Mouse (Mus musculus): Measurements from ENCODE around the gene Olfr1459. TPM values are rescaled to one million over a fixed set of nuclear protein-coding genes. Genes with fewer than 3 reads are reported as not detected.

Gene Olfr1459
- total RNA-seq (2021) = 0.09 TPM in 1 of 2 replicates, not detected in the other
- long read RNA-seq = 0 reads

DNA sequence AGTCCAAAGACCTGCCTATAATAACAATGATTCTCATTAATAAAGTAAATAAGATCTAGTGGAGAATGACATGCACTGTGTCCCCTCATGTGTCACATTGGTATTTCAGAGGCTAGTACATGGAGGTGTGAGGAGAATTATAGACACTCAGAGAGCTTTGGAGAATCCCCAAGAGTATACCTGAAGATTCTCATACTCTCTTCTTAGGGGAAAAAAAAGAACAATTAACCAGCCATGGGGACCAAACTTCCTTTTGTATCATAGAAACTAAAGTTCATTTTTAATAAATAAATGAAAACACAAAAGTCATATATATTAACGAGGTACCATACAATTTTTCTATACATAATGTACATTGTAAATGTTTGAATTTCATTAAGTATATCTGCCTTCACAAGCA lies at the start of gene Olfr1459:
TSS of gene Olfr1459 (minus strand) at position 101 of the 400 bp plus-strand sequence.
- no peak for DNase-seq

DNA sequence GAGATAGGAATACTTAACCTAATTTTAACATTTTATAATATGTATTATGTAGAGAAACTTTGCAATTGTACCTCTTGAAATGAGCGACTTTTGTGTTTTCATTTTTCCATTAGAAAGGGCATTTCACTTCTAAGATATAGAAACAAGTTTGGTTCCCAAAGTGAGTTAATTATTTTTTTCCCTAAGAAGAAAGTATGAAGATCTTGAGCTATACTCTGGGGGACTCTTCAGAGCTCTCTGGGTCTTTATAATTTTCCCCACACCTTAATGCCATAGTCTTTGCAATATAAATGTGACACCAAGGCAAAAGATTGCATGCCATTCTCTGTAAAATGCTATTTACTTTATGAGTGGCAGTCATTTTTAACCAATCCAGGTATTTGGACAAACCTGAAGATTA lies 36.1 kb upstream of the Olfr1459 start, which contains the start of gene Olfr1462:
TSS of gene Olfr1462 (plus strand) at position 301 of the 400 bp plus-strand sequence.
- DNase-seq = no peak

DNA sequence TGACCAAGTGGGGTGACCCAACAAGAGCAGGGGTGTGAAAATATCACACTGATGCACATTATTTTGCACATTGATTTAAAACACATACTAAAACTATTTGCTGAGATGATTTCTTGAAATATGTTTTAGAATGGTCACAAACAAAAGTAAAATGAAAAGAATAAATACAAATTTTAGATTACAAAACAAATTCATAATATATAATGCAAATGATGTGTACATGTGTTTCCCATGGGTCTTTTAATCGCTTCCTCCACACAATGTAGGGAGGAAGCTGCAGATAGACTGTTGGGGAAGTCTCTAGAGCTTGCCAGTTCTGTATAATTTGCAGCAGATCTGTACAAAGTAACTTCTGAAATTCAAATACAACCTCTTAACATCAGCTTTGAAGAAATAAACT lies 13.4 kb upstream of the Olfr1459 start, which contains the start of gene Olfr1461:
TSS of gene Olfr1461 (plus strand) at position 301 of the 400 bp plus-strand sequence.
- DNase-seq = no peak

DNA sequence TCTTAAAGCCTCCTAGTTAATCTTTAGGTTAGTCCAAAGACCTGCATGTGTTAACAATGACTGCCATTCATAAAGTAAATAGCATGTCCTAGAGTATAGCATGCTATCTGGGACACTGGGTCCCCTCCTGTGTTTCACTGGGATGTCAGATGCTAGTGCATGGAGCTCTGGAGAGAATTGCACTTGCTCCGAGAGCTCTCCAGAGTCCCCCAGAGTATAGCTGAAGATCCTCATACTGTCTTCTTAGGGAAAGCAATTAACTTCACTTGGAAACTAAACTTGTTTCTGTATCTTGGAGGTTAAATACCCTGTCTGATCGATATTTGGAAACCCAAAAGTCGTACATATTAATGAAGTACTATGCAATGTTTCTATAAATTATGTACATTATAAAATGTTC lies 42.7 kb downstream of the Olfr1459 start, which contains the start of gene Olfr1458:
TSS of gene Olfr1458 (minus strand) at position 101 of the 400 bp plus-strand sequence.
- no peak for DNase-seq

DNA sequence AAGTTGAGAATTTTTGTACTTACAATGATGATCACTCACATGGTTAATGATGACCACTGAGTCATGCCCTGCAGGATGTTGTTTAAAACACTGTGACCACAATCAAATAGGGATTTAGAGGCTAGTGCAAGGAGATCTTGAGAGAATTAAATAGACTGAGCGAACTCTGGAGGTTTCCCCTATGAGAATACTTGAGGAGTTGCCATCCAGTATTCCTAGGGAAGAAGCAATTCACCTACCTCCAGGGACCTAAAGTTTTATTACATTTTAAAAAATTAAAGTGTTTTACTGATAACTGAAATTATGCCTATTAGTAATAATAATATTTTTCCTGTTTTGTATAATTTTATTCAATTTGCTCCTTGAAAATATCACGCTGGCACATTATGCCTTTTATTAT lies 51.6 kb downstream of the Olfr1459 start, which contains the start of gene Olfr1457:
TSS of gene Olfr1457 (minus strand) at position 101 of the 400 bp plus-strand sequence.
- no peak for DNase-seq

DNA sequence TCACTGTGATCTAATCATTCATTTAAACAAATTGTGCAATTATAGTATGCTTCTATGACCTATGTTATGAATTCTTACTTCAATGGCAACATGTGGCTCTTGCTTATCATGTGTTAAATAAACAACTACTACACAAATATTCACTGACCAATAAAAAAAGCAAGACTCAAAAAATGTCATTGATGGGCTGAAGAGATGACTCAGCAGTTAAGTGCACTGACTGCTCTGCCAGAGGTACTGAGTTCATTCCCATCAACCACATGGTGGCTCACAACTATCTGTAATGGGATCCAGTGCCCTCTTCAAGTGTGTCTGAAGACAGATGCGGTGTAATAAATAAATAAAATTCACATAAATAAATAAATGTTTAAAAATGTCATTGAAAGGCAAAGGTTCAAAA lies 55.4 kb downstream of the Olfr1459 start:
- no peak for DNase-seq

Other genes starting within 250 kb of the Olfr1459 start
- not detected in 2 replicates for gene Olfr1447, start 245.8 kb downstream of the Olfr1459 start, total RNA-seq (2021)
- not detected in 2 replicates for gene Olfr1448, start 225.1 kb downstream of the Olfr1459 start, total RNA-seq (2021)
- gene Olfr1449, start 218.7 kb downstream of the Olfr1459 start, total RNA-seq (2021) = not detected in 2 replicates
- gene Olfr1450, start 199.3 kb downstream of the Olfr1459 start, total RNA-seq (2021) = not detected in 2 replicates
- gene Olfr1451, start 154.5 kb downstream of the Olfr1459 start, total RNA-seq (2021) = not detected in 2 replicates
- gene Olfr1453, start 121.2 kb downstream of the Olfr1459 start, total RNA-seq (2021) = not detected in 2 replicates
- gene Olfr1454, start 88.9 kb downstream of the Olfr1459 start, total RNA-seq (2021) = not detected in 2 replicates
- not detected in 2 replicates for gene Olfr1457, start 51.7 kb downstream of the Olfr1459 start, total RNA-seq (2021)
- not detected in 2 replicates for gene Olfr1458, start 42.8 kb downstream of the Olfr1459 start, total RNA-seq (2021)
- gene Olfr1461, start 13.5 kb upstream of the Olfr1459 start, total RNA-seq (2021) = not detected in 2 replicates
- gene Olfr1462, start 36.2 kb upstream of the Olfr1459 start, total RNA-seq (2021) = not detected in 2 replicates
- not detected in 2 replicates for gene Olfr1463, start 81.8 kb upstream of the Olfr1459 start, total RNA-seq (2021)
- gene Olfr1465, start 166.0 kb upstream of the Olfr1459 start, total RNA-seq (2021) = not detected in 2 replicates
- gene Olfr1466, start 189.3 kb upstream of the Olfr1459 start, total RNA-seq (2021) = not detected in 2 replicates
- gene Olfr1467, start 212.7 kb upstream of the Olfr1459 start, total RNA-seq (2021) = not detected in 2 replicates

Measured in adrenal gland, postnatal 25 days (tissue).